Mouse (Mus musculus) fibroblast of lung, adult 2 months (primary cell): ENCODE data around the gene Cxcl14.
A peak's percentile ranks its signal among the peaks of the same experiment; 100 is the strongest.

Experiments used
- DNase-seq: peaks from one replicate; pipeline ENCODE4 v3.0.0-alpha.2; 2011; ENCODE audit warnings: low read depth

Cxcl14 gene

DNA sequence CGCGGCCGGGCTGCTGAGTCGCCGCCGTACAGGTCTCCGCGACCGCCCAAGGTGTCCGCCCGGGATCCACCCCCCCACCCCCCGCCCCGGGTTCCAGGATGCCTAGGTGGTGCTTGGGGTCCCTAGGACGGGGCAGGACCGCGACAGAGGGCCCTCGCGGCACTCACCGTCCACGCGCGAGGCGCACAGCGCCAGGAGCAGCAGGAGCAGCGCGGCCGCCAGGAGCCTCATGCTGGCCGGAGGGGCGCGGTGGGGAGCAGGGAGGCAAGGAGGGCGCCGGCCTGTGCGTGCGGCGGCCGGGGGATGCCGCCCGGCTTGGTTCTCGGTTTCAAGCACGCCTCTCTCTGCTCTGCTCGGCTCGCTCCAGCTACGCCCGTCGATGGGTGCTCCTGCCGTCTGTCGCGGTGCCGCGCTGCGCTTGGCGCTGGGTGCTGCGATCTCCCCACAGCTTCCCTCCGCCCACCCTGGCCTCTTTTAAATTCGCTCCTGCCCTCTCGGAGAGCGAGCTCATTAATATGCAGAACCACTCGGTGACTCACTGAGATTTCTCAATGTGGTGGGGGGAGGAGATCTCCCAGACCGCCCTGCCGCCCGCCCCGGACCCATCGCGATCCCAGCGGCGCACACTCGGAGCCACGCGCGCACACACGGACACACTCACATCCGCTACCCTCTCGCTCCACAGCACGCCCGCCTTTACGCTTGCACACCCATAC is at the start of gene Cxcl14:
Gene Cxcl14, minus strand, starts transcription at position 609 of the 716 bp plus-strand sequence.
- peak; percentile 24 for DNase-seq

DNA sequence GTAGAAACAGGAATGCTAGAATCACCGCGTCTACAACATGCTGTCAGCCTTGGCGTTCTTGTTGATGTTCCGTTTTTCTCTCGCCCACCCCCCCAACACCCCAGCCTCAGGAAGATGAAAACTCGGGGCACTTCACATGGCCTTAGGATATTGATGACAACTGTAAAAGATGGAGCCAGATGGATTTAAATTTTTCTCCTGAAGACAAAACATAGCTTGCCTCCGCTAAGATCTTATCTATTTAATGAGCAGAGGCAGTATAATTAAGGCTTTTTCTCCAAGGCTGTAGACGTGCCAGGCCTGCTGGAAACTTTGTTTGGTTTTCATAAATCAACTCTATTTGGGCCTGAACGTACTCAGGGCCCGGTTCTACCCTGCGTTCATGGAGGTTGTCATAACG is 48.0 kb upstream of the Cxcl14 start:
- no peak for DNase-seq

DNA sequence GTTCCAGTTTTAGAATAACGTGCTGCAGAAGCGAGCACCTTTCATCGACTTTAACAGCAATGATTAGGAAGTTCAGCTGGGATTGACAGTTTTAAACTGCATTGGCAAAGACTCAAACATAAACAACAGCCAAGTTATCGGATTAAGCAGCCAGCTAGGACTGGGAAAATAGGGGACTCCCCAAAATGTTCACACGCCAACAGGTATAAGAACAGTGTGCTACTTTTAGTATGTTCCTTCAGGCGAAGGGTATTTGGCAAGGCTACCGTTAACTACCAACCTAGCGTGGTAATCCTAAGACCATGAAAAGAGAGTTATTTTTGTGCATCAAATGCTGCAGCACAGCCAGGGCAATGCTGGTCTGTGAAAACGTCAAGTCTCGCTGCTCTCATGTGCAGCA is 46.1 kb upstream of the Cxcl14 start:
- no peak for DNase-seq

DNA sequence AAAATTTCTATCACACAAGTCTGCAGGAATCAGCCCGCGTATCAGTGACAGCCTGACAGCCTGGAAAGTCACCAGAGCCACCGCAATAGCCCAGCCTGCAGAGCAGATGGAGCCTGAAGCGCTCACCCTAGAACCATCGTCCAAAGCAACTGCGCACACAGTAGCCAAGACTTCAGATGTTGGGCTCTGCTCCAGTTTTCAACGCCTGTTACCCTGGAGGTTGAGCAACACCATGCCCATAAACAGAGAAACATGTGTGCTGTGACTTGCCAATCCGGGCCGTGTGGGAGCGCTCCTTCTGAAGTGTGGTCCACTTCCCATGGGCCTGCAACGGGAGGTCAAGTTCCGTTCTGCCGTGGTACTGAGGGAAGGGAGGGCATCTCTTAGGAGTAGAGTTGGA is 44.2 kb upstream of the Cxcl14 start:
- peak; percentile 65 for DNase-seq

DNA sequence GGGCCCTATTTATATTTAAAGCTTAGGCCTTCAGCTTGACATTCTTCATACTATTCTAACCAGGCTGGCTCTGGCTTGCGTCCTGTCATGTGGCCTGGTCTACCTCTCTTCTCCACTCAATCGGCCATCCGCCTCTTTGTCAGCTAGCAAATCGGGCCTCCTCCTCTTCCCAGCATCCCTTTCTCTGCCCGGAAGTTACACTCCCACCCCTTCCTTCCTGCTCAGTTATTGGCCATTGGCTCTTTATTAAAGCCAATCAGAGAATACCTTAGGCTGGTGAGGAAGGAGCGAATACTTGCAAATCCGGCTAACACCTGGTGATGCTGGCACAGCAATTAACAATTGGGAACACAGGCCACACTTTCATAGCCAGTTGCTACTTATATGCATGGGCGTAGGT is 43.5 kb upstream of the Cxcl14 start:
- DNase-seq: no peak

DNA sequence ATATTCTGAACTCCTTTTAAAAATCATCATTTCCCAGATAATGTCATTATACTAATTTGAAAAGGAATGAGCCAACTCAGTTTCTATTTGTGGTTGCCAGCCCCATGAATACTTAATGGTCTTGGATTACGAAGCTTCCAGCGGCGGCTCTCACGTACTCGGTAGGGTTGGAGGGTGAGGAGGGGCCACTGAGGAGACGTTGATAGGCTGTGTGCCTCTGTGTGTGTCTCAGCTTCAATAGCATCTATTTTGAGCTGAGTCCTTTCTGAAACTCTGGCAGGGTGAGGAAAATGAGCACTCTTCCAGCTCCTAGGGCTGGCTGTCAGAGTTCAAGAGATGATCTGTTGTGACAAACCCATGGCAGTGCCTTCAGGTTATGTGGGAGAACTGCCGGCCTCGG is 40.6 kb upstream of the Cxcl14 start:
- no peak for DNase-seq

DNA sequence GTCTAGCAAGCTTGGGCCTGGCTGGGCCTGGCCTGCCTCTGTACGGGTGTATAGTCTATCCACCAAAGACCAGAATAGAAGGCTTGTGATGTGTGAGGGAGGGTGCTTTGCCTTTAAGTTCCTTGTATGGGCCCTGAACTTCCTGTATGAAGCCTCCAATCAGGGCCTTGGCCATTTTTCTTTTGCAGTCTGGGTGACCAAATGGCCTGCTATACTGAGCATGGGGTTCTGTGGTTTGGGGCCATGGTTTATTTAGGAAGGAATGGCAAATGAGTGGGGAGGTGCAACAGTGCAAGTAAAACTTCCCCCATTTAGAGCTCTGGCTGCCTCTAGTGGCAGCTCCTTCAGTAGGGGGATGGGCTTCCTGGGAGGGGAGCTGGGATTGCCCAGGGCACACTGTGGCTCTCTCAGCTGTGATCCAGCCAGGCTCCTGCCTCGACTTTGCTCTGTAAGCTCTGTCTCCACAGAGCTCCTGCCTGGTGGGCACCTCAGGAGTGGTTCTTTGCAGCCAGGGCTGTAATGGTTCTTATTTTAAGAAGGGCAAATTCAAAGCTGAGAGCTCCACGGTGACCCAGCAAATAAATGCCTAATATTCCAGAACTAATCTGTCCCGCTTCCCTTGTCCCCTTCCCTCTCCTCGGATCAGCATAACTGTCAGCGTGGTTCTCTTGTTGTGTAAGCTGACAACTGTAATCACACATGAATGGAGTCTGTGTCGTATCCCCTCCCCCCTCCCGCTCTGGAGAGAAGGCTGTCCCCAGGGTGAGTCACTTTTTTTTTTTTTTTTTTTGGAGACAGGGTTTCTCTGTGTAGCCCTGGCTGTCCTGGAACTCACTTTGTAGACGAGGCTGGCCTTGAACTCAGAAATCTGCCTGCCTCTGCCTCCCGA is 38.7 kb upstream of the Cxcl14 start:
- DNase-seq: no peak

DNA sequence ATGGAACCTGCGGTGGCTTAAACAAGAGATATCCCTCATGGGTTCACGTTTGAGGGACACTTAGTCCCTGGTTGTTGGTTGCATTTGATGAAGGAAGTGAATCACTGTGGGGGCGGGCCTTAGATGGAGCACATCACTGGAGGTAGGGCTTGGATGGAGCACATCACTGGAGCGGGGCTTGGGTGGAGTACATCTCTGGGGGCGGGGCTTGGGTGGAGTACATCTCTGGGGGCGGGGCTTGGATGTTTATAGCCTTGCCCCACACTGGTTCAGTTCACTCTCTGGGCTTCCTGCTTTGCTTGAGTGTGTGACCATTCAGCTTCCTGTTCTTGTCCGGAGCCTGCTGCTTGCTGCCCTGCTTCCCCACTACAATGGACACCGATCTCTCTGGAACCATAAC is 37.9 kb upstream of the Cxcl14 start:
- DNase-seq: no peak

DNA sequence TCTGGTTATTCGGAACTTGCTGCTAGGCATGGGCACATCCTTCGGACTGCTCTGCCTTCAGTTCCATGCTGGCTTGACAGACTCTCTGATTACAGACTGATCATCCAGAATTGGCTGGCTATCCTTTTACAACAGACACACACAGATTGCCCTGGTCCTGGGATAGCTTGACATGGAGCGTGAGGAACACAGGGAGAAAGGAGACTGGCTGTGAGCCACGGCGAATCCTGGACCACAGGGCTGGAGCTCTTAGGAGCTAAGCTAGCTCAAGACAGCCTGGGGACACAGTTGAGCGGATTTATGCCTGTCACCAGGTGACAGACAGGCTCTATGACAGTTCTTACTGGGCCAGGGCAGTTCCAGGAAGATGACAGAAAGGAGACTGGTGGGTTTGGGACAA is 36.0 kb upstream of the Cxcl14 start:
- no peak for DNase-seq

DNA sequence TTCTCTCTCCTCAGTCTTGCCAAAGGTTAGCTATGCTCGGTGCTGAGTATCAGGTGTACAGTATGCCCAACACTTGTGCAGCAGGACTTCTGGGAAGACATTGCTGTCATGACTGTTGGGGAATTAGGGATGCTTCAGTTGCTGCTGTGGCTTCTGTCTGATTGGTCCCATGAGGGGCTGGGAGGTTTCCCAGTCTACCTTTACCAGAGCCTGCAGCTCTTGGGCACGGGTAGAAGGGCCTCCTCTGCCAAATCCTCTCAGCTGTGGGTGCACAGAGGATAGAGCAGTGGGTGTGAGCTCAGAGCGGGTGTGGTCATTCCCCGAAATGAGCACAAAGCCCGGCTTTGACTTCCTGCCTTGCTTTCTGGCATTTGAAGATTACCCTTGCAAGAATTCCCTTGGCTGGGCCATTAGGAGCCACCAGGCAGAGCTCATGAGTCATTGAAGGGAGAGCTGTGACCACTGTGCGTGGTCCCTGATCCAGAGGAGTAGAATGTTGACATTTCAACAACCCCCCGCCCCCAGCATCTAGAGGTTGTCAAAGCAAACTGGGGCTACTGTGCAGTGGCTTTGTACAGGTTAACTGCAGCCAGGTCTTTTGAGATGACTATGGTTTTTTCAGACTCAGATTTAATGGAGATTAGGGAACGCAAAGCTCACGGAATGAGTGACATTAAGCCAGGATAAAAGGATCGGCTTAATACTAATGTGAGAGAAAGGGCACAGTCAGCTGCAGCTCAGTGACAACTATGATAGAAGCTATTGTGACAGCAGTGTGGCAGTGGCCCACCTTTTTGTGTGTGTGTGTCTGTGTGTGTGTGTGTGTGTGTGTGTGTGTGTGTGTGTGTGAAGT is 34.5 kb upstream of the Cxcl14 start:
- DNase-seq: no peak

DNA sequence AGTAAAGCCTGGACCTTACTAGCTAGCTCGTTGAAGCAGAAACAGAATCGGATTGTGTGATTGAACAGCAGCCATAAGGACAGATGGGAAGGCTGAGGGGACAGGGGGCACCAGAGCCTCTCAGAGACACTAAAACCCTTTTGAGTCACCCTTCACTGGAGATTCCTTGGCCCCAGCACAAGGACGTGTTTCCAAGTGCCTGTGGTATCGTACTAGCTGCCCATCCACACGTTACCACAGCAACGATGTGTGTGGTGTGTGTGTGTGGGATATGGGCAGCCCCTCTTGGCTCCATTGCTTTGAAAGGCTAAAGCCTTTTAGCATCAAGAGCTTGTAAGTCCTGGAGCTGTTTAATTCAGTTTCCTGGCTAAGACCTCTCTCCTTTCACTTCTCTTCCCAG is 33.4 kb upstream of the Cxcl14 start:
- no peak for DNase-seq

DNA sequence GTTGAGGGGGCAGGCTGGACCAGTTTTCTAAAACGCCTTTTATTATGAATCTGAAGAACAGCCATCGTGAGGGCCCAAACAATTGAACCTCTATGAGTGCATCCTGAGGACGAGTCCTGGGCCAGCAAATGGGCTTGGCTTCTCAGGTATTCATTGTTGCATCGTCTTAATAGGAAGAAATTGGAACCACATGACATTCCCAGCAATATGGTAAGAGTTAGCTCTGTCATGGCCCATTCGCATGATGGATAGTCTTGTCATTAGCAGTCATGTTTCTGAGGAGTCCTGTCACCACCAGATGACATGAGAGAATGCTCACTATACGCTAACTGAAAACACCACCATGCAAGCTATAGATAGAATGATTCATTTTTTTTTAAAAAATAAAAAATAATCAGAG is 32.8 kb upstream of the Cxcl14 start:
- no peak for DNase-seq

DNA sequence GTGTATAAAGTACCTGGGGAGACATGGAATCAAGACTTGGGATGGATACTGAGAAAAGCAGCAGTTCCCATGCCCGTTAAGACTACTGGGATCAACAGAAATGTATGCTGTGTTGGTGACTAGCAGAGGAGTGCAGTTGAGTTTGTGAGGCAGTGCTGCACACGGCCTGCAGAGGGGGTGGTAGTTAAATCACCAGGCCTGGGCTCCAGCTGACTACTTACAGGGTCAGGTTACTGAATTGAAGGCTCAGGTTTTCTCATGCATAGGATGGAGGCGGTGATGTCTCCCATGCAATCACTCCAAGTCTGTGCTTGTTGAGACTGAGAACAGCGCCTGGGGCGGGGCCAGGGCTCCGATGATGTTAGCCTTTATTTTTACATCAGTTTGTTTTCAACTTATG is 31.4 kb upstream of the Cxcl14 start:
- no peak for DNase-seq

DNA sequence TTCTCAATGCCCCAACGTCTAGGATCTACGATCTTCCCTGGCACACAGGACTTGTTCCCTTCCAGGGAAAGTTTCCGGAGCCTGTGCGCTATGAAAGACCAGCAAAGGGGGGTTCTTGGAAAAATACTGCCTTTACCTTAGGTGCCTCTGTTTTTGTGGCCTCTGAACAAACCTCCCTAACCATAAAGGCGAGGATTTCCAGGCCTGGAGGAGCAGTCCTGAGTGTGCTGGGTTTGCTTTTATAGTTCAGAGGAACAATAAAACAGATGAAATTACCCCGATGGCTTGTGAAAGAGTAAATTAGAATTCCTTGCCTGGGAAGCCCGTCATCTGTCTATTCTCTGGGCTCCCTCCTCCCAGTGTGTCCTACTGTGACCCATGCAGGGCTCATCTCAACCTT is 25.3 kb upstream of the Cxcl14 start:
- DNase-seq: no peak

DNA sequence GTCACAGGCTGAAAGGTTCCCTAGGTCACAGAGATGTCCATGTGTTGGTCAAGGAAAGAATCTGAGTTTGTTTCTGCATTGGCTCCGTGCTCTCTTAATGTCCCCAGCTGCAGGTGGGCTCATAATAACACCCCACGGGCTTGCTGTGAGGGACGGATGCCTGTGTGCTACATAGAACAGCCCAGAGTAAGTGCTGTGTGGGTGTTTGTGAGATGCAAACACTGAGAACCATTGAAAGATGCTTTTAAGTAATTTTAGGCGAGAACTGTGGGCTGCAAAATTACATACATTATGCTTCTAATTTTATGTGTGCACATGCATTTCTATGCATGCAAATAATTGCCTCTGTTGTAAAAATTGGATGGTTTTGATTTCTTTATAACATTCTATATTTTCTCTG is 20.6 kb upstream of the Cxcl14 start:
- no peak for DNase-seq

DNA sequence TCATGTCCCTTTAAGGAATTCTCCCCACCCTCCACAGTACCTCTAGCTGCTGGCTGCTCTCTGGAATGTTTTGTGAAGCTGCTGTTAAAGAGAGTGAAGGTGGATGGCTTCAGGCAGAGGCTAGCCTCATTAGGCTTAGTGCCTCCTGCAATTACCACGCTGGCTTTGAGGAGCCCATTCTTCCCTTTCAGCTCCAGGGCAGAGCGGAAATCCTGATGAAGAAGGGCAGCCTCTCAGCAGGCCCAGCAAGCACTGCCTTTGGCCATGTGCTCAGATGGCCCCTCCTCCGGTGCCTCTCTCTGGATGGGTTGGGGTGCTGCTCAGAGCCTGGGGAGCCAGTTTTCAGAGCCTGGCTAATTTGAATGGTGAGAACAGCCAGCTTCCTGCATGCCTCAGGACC is 18.9 kb upstream of the Cxcl14 start:
- DNase-seq: no peak

DNA sequence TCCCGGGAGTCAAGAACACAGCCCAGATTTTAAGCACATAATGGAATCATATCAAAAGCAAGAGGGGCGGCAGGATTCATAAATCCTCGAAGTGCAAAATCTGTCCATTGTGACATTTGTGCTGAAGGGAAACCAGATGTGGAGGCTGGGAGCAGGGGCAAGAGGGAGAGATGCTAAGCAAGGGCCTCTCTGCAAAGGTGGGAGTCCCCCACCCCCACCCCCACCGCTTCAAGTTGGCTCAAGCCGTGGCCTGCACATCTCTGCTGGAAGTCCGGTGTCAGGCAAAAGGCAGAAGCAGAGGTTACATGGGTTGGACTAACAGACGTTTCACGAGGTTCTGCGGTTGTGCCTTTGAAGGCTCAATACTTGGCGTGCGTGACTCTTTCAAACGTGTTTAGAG is 8.7 kb upstream of the Cxcl14 start:
- DNase-seq: peak; percentile 37

DNA sequence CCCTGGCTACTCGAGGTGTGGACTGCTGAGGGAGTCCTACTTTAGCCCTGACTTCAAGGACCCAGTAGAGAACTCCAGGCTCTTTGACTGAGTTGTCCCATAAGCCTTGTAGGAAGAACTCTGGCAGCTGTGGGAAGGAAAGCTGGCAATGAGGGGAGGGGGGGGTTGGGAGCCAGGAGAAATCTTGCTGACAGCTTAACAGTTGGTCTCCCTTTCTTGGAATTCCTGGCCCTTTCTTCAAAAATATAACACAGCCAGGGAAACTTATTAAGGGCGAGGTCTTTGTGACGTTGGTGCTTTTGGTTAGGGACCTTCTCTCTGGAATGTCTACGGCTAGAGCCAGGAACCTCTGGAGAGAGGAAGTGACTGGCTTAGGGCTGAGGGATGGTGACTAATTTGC is 8.1 kb upstream of the Cxcl14 start:
- DNase-seq: peak; percentile 36

DNA sequence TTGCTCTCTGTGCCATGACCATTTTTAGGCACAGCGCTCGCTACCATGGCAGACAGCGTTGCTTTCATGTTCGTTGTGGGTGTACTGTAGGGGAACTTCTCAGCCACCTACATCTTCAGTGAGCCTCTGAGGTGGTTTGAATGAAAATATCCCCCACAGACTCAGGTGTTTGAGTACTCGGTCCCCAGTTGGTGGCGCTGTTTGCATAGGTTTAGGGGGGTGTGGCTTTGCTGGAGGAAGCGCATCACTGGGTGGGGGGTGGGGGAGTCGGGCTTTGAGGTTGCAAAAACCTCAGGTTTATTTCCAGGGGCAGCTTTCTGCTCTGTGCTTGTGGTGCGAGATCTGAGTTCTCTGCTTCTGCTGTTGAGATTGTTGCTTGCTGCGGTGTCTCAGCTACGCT is 3.0 kb upstream of the Cxcl14 start:
- no peak for DNase-seq

DNA sequence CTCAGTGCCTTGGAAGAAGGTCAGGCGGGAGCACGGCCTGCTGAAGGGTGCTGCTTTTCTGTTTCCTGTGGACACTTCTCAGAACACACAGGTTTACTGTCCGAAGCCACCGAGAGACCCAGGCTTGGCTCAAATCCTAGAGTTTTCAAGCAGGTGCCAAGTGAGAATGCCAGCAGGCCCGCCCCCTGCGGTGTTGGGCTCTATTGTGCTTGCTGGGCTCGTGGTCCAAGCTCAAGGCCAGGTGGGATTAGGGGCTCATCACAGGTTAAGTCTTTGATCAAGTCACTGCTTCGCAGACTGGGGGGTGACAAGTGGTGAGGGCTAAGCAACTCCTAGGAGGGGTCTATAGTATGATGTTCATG is 289 bp upstream of the Cxcl14 start:
- DNase-seq: no peak

DNA sequence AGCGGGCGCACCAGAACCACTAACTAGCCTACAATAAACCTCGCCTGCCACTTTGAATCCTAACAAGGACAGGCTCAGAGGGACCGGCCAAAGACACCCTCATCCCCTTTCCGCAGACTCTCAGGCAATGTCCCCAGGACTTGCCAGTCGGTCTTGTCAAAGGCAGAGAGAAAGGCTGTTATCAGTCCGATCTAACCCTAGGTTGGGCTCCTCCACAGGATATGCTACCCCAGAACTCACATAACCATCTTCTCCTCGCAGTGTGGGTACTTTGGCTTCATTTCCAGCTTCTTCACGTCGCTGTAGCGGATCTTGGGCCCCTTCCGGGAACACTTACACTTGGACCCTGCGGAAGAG is 787 bp downstream of the Cxcl14 start:
- DNase-seq: no peak

DNA sequence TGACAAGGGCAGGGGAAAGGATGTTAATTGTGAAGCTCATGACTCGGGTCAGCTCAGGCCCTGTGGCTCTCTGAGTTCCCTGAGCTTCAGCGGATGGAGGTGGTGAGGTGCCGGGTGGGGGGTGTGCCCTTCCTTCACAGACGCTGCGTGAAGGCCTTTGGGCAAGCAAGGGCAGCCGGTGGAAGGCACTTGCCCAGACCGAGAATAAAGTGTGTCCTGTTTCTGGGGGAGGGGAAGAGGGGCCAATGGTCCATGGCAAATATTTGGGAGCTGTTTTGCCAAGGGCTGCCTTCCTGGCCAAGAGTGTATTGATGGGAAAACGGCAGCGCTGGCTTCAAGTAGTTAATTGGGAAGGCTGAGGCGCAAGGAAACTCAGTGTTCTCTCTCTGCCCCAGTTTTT is 1.4 kb downstream of the Cxcl14 start:
- DNase-seq: no peak

DNA sequence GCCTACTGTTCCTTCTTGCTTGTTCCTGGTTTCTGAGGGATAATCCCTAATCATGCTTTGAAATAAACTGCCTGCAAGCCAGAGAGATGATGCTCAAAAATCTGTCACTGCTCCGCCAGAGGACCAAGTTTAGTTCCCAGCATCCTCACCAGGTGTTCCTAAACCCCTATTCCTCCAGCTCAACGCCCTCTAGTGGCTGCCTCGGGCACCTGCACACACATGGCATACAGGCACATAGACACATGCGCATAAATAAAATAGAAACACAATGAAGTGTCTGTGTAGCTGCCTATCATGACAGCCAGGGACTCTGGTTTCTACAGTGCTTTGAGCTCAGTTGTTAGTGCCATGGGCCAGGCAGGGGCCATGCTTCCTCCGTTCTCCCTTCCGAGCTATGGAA is 6.4 kb downstream of the Cxcl14 start:
- DNase-seq: no peak
